Mouse (Mus musculus) gastrocnemius, adult 18-20 months (tissue): Measurements from ENCODE around the gene Fam189b. TPM values are rescaled to one million over a fixed set of nuclear protein-coding genes. Genes with fewer than 3 reads are reported as not detected.

ENCODE experiments used
- DNase-seq: peaks from one replicate; pipeline ENCODE4 v3.0.0; 2021; ENCODE audit warnings: low spot score
- total RNA-seq, 2 experiments: library from RNA; stranded (reverse); gene quantifications; 2 replicates each; pipeline ENCODE4 v1.2.3; 2021

The Fam189b gene
- total RNA-seq, 2 experiments from 2014 or later: 16.5 to 22.2 TPM

- no peak for DNase-seq
These were observed 17.6 kb upstream of the Fam189b start for GRCm38 (mm10) chr3:89165268-89165870.

DNA sequence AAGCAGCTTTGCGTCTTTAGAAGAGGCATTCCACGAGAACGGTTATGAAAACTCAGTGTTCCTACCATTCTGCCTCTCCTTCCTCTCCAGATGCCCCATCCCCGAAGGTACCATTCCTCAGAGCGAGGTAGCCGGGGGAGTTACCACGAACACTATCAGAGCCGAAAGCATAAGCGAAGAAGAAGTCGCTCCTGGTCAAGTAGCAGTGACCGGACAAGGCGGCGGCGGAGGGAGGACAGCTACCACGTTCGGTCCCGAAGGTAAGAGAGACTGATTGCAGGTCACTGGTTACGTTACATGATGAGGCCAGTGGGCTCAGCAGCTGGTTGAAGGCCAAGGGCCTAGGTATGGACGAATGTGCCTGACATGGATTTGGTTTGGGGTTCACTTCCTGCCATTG lies 16.0 kb upstream of the Fam189b start:
- DNase-seq: no peak

GRCm38 (mm10) chr3:89174844-89175243 lies 8.1 kb upstream of the Fam189b start:
- DNase-seq: no peak

DNA sequence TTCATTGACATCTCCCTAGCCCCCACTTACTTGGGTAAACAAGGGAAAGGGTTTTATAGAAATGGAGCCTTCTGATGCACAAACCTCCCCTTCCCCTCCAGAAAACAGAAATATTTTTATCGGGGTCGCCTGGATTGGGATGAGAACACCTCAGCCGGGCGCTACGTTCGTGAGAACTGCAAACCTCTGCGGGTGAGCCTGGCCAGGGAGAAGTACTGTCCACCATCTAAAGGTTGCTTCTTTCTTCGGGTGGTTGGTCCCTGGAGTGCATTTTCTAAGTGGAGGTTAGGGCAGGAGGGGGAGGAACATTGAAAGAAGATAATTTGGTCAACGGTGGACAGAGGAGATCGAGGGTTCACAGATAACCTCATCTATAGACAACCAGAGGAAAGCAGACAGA lies 7.4 kb upstream of the Fam189b start:
- no peak for DNase-seq

DNA sequence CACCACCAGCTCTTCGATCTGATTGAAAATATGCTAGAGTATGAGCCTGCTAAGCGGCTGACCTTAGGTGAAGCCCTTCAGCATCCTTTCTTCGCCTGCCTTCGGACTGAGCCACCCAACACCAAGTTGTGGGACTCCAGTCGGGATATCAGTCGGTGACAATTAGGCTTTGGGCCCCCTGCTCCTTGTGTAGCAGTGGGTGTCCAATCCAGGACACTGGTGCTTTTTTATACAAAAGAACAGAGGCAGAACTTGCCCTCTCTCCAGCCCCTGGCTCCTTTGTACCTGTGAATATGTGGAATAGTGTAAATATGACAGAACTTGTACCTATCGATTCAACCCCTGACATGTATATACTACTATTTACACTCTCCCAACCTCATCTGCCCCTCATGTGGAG lies 6.5 kb upstream of the Fam189b start:
- no peak for DNase-seq

DNA sequence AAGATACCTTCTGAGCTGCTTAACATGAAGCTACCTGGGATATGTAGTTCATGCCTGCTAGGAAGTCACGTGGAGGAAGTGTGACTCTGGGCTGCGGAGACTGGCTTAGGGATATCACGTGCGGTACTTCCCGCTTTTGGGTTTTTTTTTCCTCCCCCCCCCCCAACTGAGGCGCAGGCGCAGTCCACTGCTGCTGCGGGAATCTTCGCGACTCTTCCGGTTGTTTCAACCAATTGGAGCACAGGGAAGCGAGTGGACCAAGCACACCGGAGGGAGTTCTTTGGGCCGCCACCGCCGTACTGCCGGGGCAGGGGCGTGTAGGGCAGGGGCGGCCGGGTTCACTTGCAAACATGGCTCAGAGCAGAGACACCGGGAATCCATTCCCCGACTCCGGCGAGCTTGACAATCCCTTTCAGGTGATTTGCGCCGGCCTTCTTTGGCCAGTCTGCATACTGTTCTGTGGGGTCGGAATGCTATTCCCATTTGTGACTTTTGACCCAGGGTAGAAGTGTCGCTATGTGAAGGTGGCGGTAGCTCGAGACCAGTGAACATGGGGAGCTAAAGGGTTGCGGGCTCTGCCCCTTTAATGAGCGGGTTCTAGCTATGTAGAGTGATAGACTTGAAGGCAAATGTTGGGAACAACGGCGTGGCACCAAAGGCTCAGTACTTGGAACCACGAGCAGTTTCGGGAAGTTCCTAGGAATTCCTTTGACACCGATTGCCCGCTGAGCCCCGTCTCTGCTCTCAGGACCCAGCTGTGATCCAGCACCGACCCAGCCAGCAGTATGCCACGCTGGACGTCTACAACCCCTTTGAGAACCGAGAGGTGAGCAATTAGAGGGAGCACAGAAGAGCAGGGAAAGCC lies 5.5 kb upstream of the Fam189b start, which contains the start of gene Scamp3:
Gene Scamp3 (plus strand): TSS at position 232 of the 865 bp plus-strand sequence.
- DNase-seq: peak; percentile 85

DNA sequence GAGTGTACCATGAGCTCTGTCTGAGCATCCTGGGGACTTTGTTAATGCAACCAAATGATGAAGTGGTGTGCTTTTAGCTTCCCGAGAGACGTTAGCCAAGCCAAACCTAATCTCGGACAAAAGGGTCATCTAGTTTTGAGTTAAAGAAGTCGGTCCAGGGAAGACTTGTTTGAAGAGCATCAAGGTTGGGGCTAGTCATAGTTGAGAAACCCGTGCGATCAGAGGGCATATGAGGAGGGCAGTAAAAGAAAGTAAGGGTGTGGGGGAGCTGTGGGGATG lies 4.9 kb upstream of the Fam189b start:
- DNase-seq: no peak

DNA sequence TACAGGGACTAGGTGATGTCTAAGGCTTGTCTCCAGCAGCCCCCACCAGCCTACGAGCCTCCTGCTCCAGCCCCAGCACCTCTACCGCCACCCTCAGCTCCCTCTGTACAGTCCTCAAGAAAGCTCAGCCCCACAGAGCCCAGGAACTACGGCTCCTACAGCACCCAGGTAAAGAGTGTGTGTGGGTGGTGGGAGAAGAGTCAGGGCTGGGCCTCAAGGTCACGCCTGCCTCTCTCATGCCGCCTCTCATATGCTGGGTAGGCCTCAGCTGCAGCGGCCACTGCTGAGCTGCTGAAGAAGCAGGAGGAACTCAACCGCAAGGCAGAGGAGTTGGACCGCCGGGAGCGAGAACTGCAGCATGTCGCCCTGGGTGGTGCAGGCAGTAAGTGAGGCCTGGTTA lies 3.9 kb upstream of the Fam189b start:
- DNase-seq: no peak

DNA sequence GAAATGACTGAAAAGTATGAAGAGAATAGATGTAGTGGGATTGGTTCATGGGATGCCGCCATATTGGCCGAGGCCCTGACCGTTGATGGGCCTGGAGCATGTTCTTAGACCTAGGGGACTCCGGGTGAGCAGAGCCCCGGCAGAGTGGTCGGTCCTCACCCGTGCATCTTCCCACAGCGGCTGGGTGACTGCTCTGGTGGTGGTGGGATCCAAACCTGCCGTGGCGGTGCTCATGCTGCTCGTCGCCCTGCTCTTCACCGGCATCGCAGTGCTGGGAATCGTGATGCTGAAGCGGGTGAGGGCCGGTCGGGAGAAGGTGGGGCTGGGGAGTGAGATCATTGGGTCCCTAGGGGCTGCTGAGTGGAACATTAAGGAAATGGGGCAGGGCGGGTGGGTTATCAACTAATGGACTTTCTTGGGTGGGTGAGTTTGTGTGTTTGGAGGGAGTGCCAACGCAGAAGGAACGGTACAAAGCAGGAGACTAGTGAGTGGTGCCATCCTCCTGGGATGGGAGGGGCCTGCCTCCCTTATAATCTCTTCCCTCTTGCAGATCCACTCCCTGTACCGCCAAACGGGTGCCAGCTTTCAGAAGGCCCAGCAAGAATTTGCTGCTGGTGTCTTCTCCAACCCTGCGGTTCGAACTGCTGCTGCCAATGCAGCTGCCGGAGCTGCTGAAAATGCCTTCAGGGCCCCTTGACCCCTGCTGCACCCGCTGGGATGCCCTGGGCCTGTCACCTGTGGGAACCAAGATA lies 1.0 kb upstream of the Fam189b start:
- no peak for DNase-seq

DNA sequence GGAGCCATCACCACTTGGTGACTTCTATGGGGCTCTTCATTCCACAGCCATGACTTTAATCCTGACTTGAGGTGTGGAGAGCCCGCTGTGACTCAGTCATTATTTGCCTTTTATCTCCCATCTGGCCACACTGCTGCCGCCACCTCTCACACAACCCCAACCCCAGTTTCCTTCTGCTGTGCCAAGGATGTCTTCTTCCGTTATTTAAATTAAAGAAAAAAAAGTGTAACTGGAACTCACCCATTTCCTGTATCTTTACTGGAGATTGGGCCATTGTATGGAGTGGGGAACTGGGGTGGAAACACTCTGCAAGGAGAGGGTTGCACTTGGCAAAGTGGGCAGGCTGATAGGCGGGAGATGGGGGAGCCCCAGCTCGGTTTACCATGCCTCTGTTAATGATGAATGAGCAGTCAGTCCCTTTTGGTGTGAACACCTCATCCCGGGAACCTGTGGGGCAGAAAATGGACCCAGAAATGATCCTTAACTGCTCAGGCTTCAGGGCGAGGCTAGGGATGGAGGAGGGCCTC lies 349 bp upstream of the Fam189b start:
- DNase-seq: no peak

- no peak for DNase-seq
These were observed 994 bp downstream of the Fam189b start for GRCm38 (mm10) chr3:89183959-89184315.

DNA sequence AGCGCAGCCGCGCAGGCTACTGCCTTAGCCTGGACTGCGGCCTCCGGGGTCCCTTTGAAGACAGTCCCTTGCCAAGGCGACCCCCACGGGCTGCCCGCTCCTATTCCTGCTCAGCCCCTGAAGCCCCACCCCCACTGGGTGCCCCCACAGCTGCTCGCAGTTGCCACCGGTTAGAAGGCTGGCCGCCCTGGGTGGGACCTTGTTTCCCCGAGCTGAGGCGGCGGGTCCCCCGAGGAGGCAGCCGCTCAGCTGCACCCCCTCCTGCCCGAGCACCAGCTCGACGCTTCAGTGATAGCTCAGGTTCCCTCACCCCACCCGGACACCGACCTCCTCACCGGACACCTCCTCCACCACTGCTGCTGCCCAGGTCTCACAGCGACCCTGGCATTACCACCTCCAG lies 4.3 kb downstream of the Fam189b start:
- no peak for DNase-seq

DNA sequence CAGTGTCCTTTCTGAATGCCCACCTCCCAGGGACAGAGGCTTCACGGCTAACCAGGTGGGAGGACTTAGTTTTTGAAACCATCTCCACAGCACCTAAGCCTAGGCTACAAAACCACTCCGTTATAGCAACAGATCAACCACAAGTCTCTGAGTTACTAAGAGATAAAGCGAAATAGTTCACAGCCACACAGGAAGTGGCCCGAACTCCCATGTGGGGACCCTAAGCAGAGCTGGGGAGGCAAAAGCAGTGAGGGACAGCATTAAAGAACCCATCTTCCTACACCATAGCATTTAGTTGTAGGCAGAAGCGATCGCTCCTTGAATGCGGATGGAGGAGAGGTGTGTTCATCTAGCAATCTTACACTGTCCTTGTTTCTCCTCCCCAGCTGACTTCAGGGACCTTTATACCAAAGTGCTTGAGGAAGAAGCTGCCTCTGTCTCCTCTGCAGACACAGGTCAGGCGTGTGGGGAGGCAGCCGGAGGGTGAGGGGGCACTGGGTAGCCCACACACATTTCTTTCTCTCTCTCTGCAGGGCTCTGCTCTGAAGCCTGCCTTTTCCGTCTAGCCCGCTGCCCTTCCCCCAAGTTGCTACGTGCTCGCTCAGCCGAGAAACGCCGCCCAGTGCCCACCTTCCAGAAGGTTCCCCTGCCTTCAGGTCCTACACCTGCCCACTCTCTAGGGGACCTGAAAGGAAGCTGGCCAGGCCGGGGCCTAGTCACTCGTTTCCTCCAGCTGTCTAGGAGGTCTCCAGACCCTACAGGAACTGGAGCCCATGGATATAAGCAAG lies 4.9 kb downstream of the Fam189b start:
- no peak for DNase-seq

- no peak for DNase-seq
These were observed 5.5 kb downstream of the Fam189b start for GRCm38 (mm10) chr3:89188478-89188875.

GRCm38 (mm10) chr3:89190436-89190835 lies 7.5 kb downstream of the Fam189b start:
- no peak for DNase-seq

DNA sequence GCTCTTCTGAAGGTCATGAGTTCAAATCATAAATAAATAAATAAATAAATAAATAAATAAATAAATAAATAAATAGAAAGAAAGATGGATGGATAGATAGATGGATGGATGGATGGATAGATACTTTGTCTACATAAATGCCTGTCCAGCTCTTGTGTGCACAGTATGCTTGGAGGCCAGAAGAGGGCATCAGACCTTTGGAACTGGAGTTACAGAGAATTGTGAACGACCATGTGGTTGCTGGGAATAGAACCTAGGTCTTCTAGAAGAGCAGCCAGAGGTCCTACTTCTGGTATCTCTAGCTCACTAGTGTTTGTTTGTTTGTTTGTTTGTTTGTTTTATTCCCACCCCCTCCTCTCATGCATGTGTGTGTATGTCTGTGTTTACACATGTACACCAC lies 10.4 kb downstream of the Fam189b start:
- DNase-seq: no peak

GRCm38 (mm10) chr3:89193853-89194252 lies 10.9 kb downstream of the Fam189b start:
- DNase-seq: no peak

DNA sequence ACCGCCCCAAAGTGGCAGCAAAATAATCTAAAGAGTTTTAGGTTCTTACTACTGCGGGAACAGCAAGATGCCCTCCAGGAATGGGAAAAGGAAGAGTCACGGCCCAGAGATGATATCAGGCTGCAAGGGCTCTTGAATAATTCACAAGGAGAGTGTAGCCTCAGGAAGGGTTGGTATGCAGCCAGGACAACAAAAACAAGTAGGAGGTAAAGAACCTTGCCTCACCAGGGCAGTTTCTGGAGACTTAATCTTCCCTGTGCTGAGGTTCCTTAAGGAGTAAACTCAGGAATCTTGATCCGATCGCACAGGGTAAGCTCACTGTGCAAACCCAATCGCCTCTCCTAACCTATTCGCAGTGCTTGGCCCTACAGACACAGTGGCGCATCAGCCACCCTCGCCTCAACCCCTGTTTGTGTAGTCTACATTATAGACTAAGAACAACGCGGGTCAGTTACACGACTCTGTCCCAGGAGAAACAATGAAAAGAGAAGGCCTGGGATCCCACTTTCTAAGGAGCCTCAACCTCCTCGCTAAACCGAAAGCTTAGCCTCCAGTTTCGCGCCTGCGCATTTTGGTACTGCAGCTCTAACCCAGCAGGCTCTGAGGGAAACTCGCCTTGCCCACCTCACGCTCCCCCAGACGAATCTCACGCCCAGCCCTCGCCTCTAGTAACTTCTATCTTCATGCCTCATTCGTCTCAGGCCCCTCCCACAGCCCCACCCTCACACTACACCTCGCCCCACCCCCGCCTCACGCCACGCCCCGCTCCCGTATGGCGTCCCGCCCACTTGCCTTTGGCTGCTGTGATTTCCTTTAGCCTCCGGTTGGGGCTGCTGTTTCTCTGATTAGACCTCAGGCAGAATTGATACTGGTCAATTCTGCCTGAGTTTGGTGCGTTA lies 13.3 kb downstream of the Fam189b start:
- peak; percentile 85 for DNase-seq

GRCm38 (mm10) chr3:89199839-89200238 lies 16.9 kb downstream of the Fam189b start:
- DNase-seq: no peak
